Mouse (Mus musculus): ENCODE results near the gene Cyb5d1.

DNA sequence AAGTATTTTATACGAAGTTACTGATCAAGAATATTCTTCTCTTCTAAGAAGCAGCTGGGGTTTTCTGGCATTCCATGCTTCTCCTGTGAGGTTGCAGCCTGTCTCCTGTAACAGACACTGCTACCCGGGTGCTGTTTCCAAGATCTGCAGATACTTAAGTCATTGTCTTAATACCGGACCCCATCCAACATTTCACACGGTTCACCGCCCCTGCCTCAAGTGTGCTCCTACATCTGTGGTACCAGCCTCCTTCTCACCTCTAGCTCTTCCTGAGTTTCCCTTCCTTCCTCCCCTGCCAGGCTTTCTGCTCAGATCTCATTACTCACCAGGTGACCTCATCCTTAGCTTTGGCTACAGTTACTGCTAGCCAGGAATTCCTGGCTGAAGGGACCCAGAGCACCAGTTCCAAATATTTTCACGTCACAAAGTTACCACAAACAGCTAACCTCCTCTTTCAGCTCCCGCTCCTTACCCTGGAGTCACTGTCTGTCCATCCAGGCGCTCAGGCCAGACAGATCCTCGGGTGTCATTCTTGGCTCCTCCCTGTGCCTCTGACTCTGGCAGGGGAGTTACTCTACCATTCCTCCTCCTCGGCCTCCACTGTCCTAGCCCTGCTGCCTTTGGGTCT, 12.8 kb downstream of the Cyb5d1 start:
- TF ChIP-seq POLR2A (IDR thresholded peaks at IDR 0.05; ENCODE audit: borderline replicate concordance, control insufficient read depth, low read depth, low read length) = no peak
- TF ChIP-seq CTCF (IDR thresholded peaks at IDR 0.05; ENCODE audit: control insufficient read depth, insufficient read depth, low read length) = no peak

All from bone marrow, adult 2 months (tissue).